Mouse (Mus musculus) lung, embryonic 14.5 days (tissue): ENCODE measurements around the gene Ackr3. TPM values are rescaled to one million over a fixed set of nuclear protein-coding genes. Genes with fewer than 3 reads are reported as not detected.

Experiments used
- ATAC-seq: fragments of 200-750 bp; cut with Nextera tagmentation; 2 replicates; pipeline ENCODE4 v1.8.0; 2017; ENCODE audit warnings: mild to moderate bottlenecking, moderate TSS enrichment, moderate library complexity; ENCODE audit not compliant: insufficient read depth
- DNase-seq: peaks from one replicate; pipeline ENCODE4 v3.0.0-alpha.2; 2015
- H3K27ac ChIP-seq: fragments of 300-500 bp; sonication (generic); 2 replicates; pipeline ENCODE4 v1.5.1; 2014; ENCODE audit warnings: low read depth, mild to moderate bottlenecking, moderate library complexity
- H3K27me3 ChIP-seq: fragments of 300-500 bp; sonication (generic); 2 replicates; pipeline ENCODE4 v1.6.1; 2014; ENCODE audit warnings: low read length, control low read depth; ENCODE audit not compliant: insufficient read depth
- H3K36me3 ChIP-seq: fragments of 300-500 bp; sonication (generic); 2 replicates; pipeline ENCODE4 v1.6.1; 2014; ENCODE audit warnings: control low read depth; ENCODE audit not compliant: insufficient read depth
- H3K4me1 ChIP-seq: fragments of 300-500 bp; sonication (generic); 2 replicates; pipeline ENCODE4 v1.6.1; 2014; ENCODE audit warnings: antibody characterized with exemption, control low read depth; ENCODE audit not compliant: insufficient read depth
- H3K4me2 ChIP-seq: fragments of 300-500 bp; sonication (generic); 2 replicates; pipeline ENCODE4 v1.6.1; 2014; ENCODE audit warnings: mild to moderate bottlenecking
- H3K4me3 ChIP-seq: fragments of 300-500 bp; sonication (generic); 2 replicates; pipeline ENCODE4 v1.5.1; 2014; ENCODE audit warnings: low read depth, low read length
- H3K9ac ChIP-seq: fragments of 300-500 bp; sonication (generic); 2 replicates; pipeline ENCODE4 v1.6.1; 2014
- H3K9me3 ChIP-seq: fragments of 300-500 bp; sonication (generic); 2 replicates; pipeline ENCODE4 v1.6.1; 2016; ENCODE audit warnings: low read depth, low read length, control low read depth
- CTCF ChIP-seq: IDR thresholded peaks from 2 replicates; pipeline ENCODE4 v1.5.1; 2016; ENCODE audit warnings: antibody characterized with exemption, low read depth
- WGBS: fragments of 180-500 bp; shearing (Covaris S2); extraction: QIAGEN DNeasy Blood & Tissue Kit; methylation state at CpG from one replicate; pipeline ENCODE4 v1.1.7; 2014; 5-methylcytosine and 5-hydroxymethylcytosine counted together
- polyA plus RNA-seq: library from polyadenylated mRNA; unstranded; fragments of >200 nt; fragmentation: Nextera tagmentation; extraction: Ambion mirVana; gene quantifications from 2 replicates; pipeline ENCODE4 v1.2.1, GENCODE M21; 2014

Ackr3 gene
- polyA plus RNA-seq, 1 experiment from 2014 or later = 22.6 TPM

DNA sequence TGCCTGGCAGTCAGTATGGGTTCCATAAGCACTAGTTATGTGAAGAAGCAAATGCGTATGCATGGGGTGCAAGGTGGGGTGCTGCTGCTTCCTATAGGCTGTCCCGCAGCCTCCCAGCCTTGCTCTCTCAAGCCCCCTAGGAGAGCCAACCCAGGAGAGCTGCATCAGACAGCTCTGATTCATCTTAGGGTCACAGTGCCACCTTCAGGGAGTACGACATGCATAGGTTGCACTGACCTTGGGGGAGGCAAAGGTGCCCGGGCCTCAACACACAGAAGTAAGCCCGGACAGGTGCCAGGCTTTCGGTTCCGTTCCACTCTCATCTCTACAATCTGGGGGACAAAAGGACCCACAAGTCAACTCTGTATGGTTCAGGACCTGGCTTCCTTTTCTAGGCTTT, 41.8 kb downstream of the Ackr3 start:
- peaks cover 3% of the 10 kb centered on the region; the same call in 1 of the 2 replicates for H3K4me1 ChIP-seq
- H3K36me3 ChIP-seq = no peaks in the 10 kb centered on the region
- 71% methylated on average over 7 of the region's 7 CpGs for WGBS
- no peak for DNase-seq
- no peak overlapping the region for H3K9ac ChIP-seq
- no peak for ATAC-seq
- no peak overlapping the region for H3K4me3 ChIP-seq
- H3K27ac ChIP-seq = no peak overlapping the region
- H3K4me2 ChIP-seq = no peak overlapping the region
- no peaks in the 10 kb centered on the region for H3K9me3 ChIP-seq
- no peaks in the 10 kb centered on the region for H3K27me3 ChIP-seq
- TF ChIP-seq CTCF = no peak; the same call in 1 of the 2 replicates

DNA sequence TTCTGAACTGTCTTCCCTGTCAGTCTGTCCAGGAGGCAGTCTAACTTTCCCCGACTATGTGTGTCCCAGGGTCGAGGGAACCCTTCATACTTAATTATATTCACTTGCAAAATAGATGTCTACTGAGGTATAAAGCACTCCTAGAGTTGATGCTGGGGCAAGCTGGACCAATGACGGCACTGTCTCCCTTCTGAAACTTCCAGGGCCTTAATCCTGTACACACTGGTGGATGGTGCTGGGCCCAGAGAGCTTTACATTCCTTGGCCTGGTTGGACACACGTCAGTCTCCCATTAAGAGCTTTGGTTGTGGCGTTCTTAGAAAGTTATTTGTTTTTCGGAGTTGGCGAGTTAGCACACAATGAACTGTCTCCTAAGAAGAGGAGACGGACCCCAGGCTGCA, 42.3 kb downstream of the Ackr3 start:
- 55% methylated on average over 8 of the region's 8 CpGs for WGBS
- no peaks in the 10 kb centered on the region for H3K36me3 ChIP-seq
- peaks cover 6% of the 10 kb centered on the region; the same call in 1 of the 2 replicates for H3K4me1 ChIP-seq
- ATAC-seq = no peak
- H3K9ac ChIP-seq = no peak overlapping the region
- no peaks in the 10 kb centered on the region for H3K27me3 ChIP-seq
- no peak overlapping the region for H3K4me2 ChIP-seq
- H3K4me3 ChIP-seq = no peak overlapping the region
- H3K27ac ChIP-seq = no peak overlapping the region
- no peaks in the 10 kb centered on the region for H3K9me3 ChIP-seq
- no peak for TF ChIP-seq CTCF
- no peak for DNase-seq

DNA sequence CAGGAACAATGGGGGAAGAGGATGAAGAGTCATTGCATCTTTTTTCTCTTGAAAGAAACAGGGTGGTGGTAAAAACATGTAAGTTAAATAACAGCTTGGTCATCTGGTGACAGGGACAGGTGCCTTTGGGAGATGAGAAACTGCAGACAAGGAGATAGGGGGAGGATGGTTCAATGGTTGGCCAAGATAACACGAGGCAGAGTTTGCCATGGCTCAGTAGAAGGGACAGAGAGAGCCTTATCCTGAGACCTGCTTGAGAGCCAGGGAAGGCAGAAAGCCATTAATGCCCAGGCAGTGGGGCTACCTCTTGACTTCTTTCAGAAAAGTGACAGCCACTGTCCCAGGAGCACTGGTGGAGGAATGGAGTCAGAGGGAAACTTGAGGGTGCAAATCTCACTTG, 43.0 kb downstream of the Ackr3 start:
- ATAC-seq = no peak
- Histone ChIP-seq H3K9me3 (no peaks in the 10 kb centered on the region), H3K4me2 (no peak overlapping the region), H3K4me1 (peaks cover 7% of the 10 kb centered on the region; the same call in 1 of the 2 replicates), H3K4me3 (no peak overlapping the region), H3K27me3 (no peaks in the 10 kb centered on the region), H3K36me3 (no peaks in the 10 kb centered on the region), H3K27ac (no peak overlapping the region), H3K9ac (no peak overlapping the region)
- 59% methylated on average over 1 of the region's 1 CpGs for WGBS
- no peak for DNase-seq
- TF ChIP-seq CTCF = no peak

DNA sequence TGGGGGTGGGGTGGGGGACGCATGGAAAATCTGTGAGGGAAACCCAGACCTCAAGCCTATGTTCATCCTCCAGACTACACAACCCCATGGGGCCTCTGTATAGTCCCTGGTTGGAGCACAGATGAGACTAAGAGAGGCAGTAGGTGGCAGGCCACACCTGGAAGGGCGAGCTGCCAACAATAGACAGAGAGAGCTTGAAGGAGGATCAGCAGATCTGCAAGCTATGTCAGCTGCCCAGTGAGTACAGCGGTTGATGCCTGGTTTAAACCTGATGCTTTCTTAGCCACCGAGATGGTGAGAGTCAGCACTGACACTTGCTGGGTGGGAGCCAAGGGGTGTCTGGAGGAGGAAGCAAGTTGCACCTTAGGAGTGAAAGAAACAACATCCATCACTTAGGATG, 43.5 kb downstream of the Ackr3 start:
- Histone ChIP-seq H3K4me3 (no peak overlapping the region), H3K27me3 (no peaks in the 10 kb centered on the region), H3K36me3 (no peaks in the 10 kb centered on the region), H3K4me2 (no peak overlapping the region), H3K4me1 (peaks cover 7% of the 10 kb centered on the region; the same call in 1 of the 2 replicates), H3K27ac (no peak overlapping the region), H3K9ac (no peak overlapping the region), H3K9me3 (no peaks in the 10 kb centered on the region)
- DNase-seq = no peak
- WGBS = 61% methylated on average over 4 of the region's 4 CpGs
- no peak for ATAC-seq
- no peak for TF ChIP-seq CTCF

DNA sequence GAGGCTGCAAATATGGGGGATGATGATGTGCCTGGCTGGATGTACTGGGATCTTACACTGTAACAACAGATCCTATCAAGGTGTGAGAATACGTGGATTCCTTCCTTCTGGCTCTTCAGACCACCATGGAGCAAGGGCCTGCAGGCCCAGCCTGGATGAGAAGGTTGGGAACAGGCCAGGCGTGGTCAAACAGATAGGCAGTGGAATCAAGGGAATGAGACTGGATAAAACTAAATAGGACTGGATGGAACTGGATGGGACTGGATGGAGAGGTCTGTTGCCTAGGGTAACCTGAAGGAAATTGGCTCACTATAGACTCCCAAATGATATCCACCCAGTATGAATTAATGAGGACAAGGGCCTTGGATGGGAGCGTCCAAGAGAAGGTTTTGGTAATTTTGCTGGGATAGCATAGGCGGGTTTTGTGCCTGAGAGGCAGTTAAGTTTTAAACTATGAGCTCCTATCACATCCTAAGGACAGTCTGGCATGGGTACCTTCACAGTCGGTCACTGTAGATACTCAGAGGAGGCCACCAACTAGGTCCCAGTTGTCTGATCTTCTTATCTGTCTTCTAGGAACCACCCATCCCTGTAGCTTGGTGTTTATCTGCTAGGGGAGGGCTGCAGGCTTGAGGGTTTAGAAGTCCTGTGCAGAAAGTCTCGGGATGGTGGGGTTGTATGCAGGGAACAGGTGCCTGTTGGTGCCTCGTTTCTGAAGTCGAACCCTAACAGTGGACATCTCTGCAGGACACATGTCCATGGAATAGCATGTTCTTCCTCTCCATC, 44.2 kb downstream of the Ackr3 start:
- no peaks in the 10 kb centered on the region for H3K36me3 ChIP-seq
- 0 out of 2 replicates have a peak, but pooled peaks have one; percentile 44 for ATAC-seq
- no peak for TF ChIP-seq CTCF
- no peak overlapping the region for H3K9ac ChIP-seq
- H3K4me1 ChIP-seq = peaks cover 7% of the 10 kb centered on the region; the same call in 1 of the 2 replicates
- no peaks in the 10 kb centered on the region for H3K9me3 ChIP-seq
- 86% methylated on average over 8 of the region's 8 CpGs for WGBS
- no peak overlapping the region for H3K27ac ChIP-seq
- 0 out of 2 replicates have a peak, but pooled peaks cover 3% of the 10 kb centered on the region for H3K27me3 ChIP-seq
- no peak for DNase-seq
- H3K4me2 ChIP-seq = no peak overlapping the region
- no peak overlapping the region for H3K4me3 ChIP-seq

DNA sequence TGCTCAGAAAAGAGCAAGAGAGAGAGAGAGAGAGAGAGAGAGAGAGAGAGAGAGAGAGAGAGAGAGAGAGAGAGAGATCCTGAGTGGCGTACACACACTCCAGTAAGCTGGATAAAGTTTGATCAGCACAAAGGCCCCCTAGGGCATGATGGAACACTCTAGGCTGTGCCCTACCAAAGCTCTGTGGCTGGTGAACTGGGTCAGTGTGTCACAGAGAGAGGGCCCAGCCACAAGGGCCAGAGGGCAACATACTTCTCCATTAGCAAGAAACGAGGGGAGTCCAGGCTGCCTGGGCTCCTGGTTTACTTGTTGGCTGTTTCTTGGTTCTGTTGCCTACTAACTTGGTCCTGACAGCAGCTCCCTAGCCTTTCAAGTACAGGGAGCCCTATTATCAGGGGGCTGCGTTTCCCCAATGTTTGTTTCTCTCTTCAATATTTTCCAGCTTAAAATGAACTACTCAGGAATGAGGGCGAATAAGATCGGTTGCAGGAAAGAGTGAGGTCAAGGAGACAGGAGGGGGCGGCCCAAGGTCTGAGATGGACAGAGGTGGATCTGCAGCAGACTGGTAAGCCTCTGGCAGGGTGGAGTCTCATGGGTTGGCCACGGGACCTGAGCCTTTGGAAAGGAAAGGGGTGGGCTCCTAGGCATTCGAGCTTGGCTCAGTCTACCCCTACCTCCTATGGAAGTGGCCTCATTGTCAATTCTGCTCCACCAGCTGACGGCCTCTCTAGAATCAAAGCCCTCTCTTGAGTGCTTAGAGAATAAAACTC, 45.4 kb downstream of the Ackr3 start:
- TF ChIP-seq CTCF = no peak
- H3K4me2 ChIP-seq = no peak overlapping the region
- no peak overlapping the region for H3K4me3 ChIP-seq
- 67% methylated on average over 9 of the region's 9 CpGs for WGBS
- no peak overlapping the region for H3K9ac ChIP-seq
- no peak for DNase-seq
- H3K4me1 ChIP-seq = peaks cover 7% of the 10 kb centered on the region; the same call in 1 of the 2 replicates
- H3K27ac ChIP-seq = no peak overlapping the region
- ATAC-seq = no peak
- no peaks in the 10 kb centered on the region for H3K36me3 ChIP-seq
- H3K9me3 ChIP-seq = no peaks in the 10 kb centered on the region
- 0 out of 2 replicates have a peak, but pooled peaks cover 3% of the 10 kb centered on the region for H3K27me3 ChIP-seq

DNA sequence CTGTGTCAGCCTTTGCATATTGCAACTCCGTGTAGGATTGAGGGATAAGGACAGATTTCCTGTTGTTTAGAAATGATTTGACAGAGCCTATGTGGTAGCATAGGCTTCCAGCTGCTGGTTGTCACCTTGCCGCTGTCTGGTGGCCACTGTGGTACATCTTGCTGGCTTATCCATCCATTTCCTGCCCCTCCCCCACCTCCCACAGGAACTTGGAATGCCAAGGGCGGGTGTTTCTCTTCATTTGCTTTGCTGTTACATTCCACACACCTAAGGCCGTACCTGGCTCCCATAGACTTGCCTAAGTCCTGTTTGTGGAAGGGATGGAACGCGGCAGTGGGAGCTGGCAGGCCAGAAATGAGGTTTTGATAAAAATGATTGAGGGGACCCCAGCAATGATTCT, 46.6 kb downstream of the Ackr3 start:
- no peak for TF ChIP-seq CTCF
- ATAC-seq (no peak), DNase-seq (peak; percentile 27)
- Histone ChIP-seq H3K9me3 (no peaks in the 10 kb centered on the region), H3K27me3 (0 out of 2 replicates have a peak, but pooled peaks cover 3% of the 10 kb centered on the region), H3K9ac (no peak overlapping the region), H3K36me3 (no peaks in the 10 kb centered on the region), H3K27ac (no peak overlapping the region), H3K4me2 (no peak overlapping the region), H3K4me1 (peaks cover 7% of the 10 kb centered on the region; the same call in 1 of the 2 replicates), H3K4me3 (no peak overlapping the region)
- WGBS = 35% methylated on average over 6 of the region's 6 CpGs
